8 mouse cellular contexts compared by ENCODE assay signal in genomic region chrX:150812787-150813298, GRCm38 (mm10). TPM values are rescaled to one million over a fixed set of nuclear protein-coding genes. Genes with fewer than 3 reads are reported as not detected.
DNase-seq lines count a peak whose midpoint lies in the region; ATAC-seq lines count a peak whose summit lies in the region.

No protein-coding gene starts in this region.

- peak; percentile 96 for ATAC-seq in forebrain, embryonic 11.5 days (replicated peaks; ENCODE audit: low FRiP score)
- ATAC-seq in heart, embryonic 15.5 days (replicated peaks; ENCODE audit: insufficient number of reproducible peaks, insufficient read depth, low FRiP score, low read depth): peak; percentile 94
- peak; percentile 89 for ATAC-seq in liver, embryonic 12.5 days
- peak; percentile 95 for ATAC-seq in stomach, embryonic 14.5 days (ENCODE audit: insufficient number of reproducible peaks, insufficient read depth, low FRiP score, low read depth)

- no peaks in the 10 kb centered on the region for H3K9me3 ChIP-seq in forebrain, embryonic 11.5 days (ENCODE audit: control insufficient read depth, low read length)
- H3K9me3 ChIP-seq in heart, embryonic 15.5 days (replicated peaks): no peaks in the 10 kb centered on the region
- no peaks in the 10 kb centered on the region for H3K9me3 ChIP-seq in liver, embryonic 12.5 days (replicated peaks)
- no peaks in the 10 kb centered on the region for H3K9me3 ChIP-seq in stomach, embryonic 14.5 days (ENCODE audit: control insufficient read depth, low read depth, low read length)

- H3K27ac ChIP-seq in forebrain, embryonic 11.5 days (ENCODE audit: low read depth, low read length): no peak overlapping the region
- peak overlapping the region; percentile 86 for H3K27ac ChIP-seq in heart, embryonic 15.5 days
- peak overlapping the region; percentile 40; the same call in 1 of the 2 replicates for H3K27ac ChIP-seq in liver, embryonic 12.5 days
- no peak overlapping the region for H3K27ac ChIP-seq in stomach, embryonic 14.5 days (ENCODE audit: low read length)

- peak; percentile 95 for DNase-seq in CD4-positive, CD25-positive, alpha-beta regulatory T cell, adult 2 months (ENCODE audit: low read depth, low spot score)
- peak; percentile 12 for DNase-seq in c-Kit-negative CD71-positive TER-119-positive erythroid progenitor cells, embryonic 14.5 days (ENCODE audit: low read depth, low spot score)
- peak; percentile 94 for DNase-seq in forebrain, embryonic 11.5 days (ENCODE audit: low spot score)
- DNase-seq in kidney, postnatal 14 days: peak; percentile 93
- DNase-seq in natural killer cell, adult 2 months (ENCODE audit: low spot score in 2 of 2): peak; percentile 79

- peak overlapping the region; percentile 43 for H3K4me3 ChIP-seq in forebrain, embryonic 11.5 days (ENCODE audit: low read depth, low read length)
- peak overlapping the region; percentile 63 for H3K4me3 ChIP-seq in heart, embryonic 15.5 days
- H3K4me3 ChIP-seq in liver, embryonic 12.5 days: peak overlapping the region; percentile 52
- H3K4me3 ChIP-seq in stomach, embryonic 14.5 days (ENCODE audit: low read depth, low read length): peak overlapping the region; percentile 32

- no peaks in the 10 kb centered on the region for H3K36me3 ChIP-seq in forebrain, embryonic 11.5 days (ENCODE audit: control insufficient read depth, insufficient read depth, low read length)
- peaks cover 21% of the 10 kb centered on the region for H3K36me3 ChIP-seq in heart, embryonic 15.5 days
- H3K36me3 ChIP-seq in liver, embryonic 12.5 days: peaks cover 5% of the 10 kb centered on the region; the same call in 1 of the 2 replicates
- peaks cover 23% of the 10 kb centered on the region for H3K36me3 ChIP-seq in stomach, embryonic 14.5 days (ENCODE audit: control insufficient read depth, insufficient read depth, low read length)

- peak overlapping the region; percentile 50 for H3K4me2 ChIP-seq in forebrain, embryonic 11.5 days (ENCODE audit: low read depth, low read length, severe bottlenecking)
- H3K4me2 ChIP-seq in heart, embryonic 15.5 days: peak overlapping the region; percentile 62
- H3K4me2 ChIP-seq in liver, embryonic 12.5 days: peak overlapping the region; percentile 69
- peak overlapping the region; percentile 41 for H3K4me2 ChIP-seq in stomach, embryonic 14.5 days (replicated peaks; ENCODE audit: low read depth, low read length)

- no peaks in the 10 kb centered on the region for H3K4me1 ChIP-seq in forebrain, embryonic 11.5 days (replicated peaks; ENCODE audit: control insufficient read depth, insufficient read depth, low read length)
- H3K4me1 ChIP-seq in heart, embryonic 15.5 days (replicated peaks): peaks cover 7% of the 10 kb centered on the region; the same call in 1 of the 2 replicates
- H3K4me1 ChIP-seq in liver, embryonic 12.5 days: no peaks in the 10 kb centered on the region; the same call in 1 of the 2 replicates
- peaks cover 4% of the 10 kb centered on the region; the same call in 1 of the 2 replicates for H3K4me1 ChIP-seq in stomach, embryonic 14.5 days (ENCODE audit: control insufficient read depth, insufficient read depth, low read length)

- peak overlapping the region; percentile 49; the same call in 1 of the 2 replicates for H3K9ac ChIP-seq in forebrain, embryonic 11.5 days (ENCODE audit: low read length)
- H3K9ac ChIP-seq in heart, embryonic 15.5 days: peak overlapping the region; percentile 64
- peak overlapping the region; percentile 46 for H3K9ac ChIP-seq in liver, embryonic 12.5 days
- peak overlapping the region; percentile 30; the same call in 1 of the 2 replicates for H3K9ac ChIP-seq in stomach, embryonic 14.5 days (replicated peaks; ENCODE audit: low read depth, low read length)

- H3K27me3 ChIP-seq in forebrain, embryonic 11.5 days (ENCODE audit: control insufficient read depth, insufficient read depth, low read length): peaks cover 2% of the 10 kb centered on the region
- no peaks in the 10 kb centered on the region for H3K27me3 ChIP-seq in heart, embryonic 15.5 days
- no peaks in the 10 kb centered on the region for H3K27me3 ChIP-seq in liver, embryonic 12.5 days (replicated peaks)
- no peaks in the 10 kb centered on the region for H3K27me3 ChIP-seq in stomach, embryonic 14.5 days (ENCODE audit: control insufficient read depth, insufficient read depth, low read length)

- 14% methylated on average over 24 of the region's 24 CpGs for WGBS in forebrain, embryonic 11.5 days
- WGBS in heart, embryonic 15.5 days: 21% methylated on average over 23 of the region's 24 CpGs
- WGBS in liver, embryonic 12.5 days (ENCODE audit: insufficient replicate concordance): 9% methylated on average over 24 of the region's 24 CpGs
- WGBS in stomach, embryonic 14.5 days: 31% methylated on average over 23 of the region's 24 CpGs

RNA-seq across cellular contexts. Expression of gene Maged2, which starts 1.3 kb away (rescaled TPM):
- polyA plus RNA-seq in forebrain, embryonic 11.5 days (2014; fragmentation: Nextera tagmentation; extraction: Ambion mirVana): 259 and 277 TPM in 2 replicates
- polyA plus RNA-seq in heart, embryonic 15.5 days (2015; fragmentation: Nextera tagmentation; extraction: Ambion mirVana): 468 and 563 TPM in 2 replicates
- 103 and 106 TPM in 2 replicates for polyA plus RNA-seq in liver, embryonic 12.5 days (2016; fragmentation: Nextera tagmentation; extraction: Ambion mirVana)
- polyA plus RNA-seq in stomach, embryonic 14.5 days (2014; fragmentation: Nextera tagmentation; extraction: Ambion mirVana): 697 and 699 TPM in 2 replicates

Comparison
In these comparisons a context has a peak if more than half of its experiments do, and no peak if none do; other contexts are left out.
1. DNase-seq: peak in every context shown above with its lines; median percentile 95 in CD4-positive, CD25-positive, alpha-beta regulatory T cell, adult 2 months; 94 in forebrain, embryonic 11.5 days; 93 in kidney, postnatal 14 days; 79 in natural killer cell, adult 2 months; 12 in c-Kit-negative CD71-positive TER-119-positive erythroid progenitor cells, embryonic 14.5 days.
2. H3K27ac ChIP-seq: peak in heart, embryonic 15.5 days (single experiment) and liver, embryonic 12.5 days (single experiment); none in forebrain, embryonic 11.5 days (single experiment) and stomach, embryonic 14.5 days (single experiment).
3. Peak in every context shown above with its lines, with median percentiles within 50 percentile points of each other: ATAC-seq, H3K4me2 ChIP-seq, H3K4me3 ChIP-seq and H3K9ac ChIP-seq.